Mouse (Mus musculus) myocyte (in vitro differentiated cells): Measurements from ENCODE around the gene Shf.

Experiments used
- CEBPB ChIP-seq: IDR thresholded peaks from 2 replicates; pipeline ENCODE4 v1.6.1; 2011; ENCODE audit warnings: mild to moderate bottlenecking, moderate library complexity; ENCODE audit not compliant: poor library complexity, insufficient read depth, severe bottlenecking
- E2F4 ChIP-seq: IDR thresholded peaks from one replicate; pipeline ENCODE4 v1.6.1; 2011; ENCODE audit warnings: mild to moderate bottlenecking, control low read depth, moderate library complexity; ENCODE audit not compliant: insufficient read depth
- MAX ChIP-seq: IDR thresholded peaks from one replicate; pipeline ENCODE4 v1.6.1; 2011; ENCODE audit warnings: low read depth, mild to moderate bottlenecking, control low read depth
- MYOD1 ChIP-seq, 3 experiments: IDR thresholded peaks; one replicate each; pipeline ENCODE4 v1.6.1; 2011; ENCODE audit warnings: control low read depth in 2 of 3, low read depth in 2 of 3, mild to moderate bottlenecking in 2 of 3, moderate library complexity in 1 of 3; ENCODE audit not compliant: insufficient read length in 2 of 3, control insufficient read depth in 1 of 3
- MYOG ChIP-seq, 3 experiments: IDR thresholded peaks; one replicate each; pipeline ENCODE4 v1.6.1; 2011; ENCODE audit warnings: control low read depth in 2 of 3, low read depth in 2 of 3, mild to moderate bottlenecking in 2 of 3; ENCODE audit not compliant: insufficient read length in 2 of 3, control insufficient read depth in 1 of 3, insufficient read depth in 1 of 3
- POLR2A ChIP-seq: IDR thresholded peaks from one replicate; pipeline ENCODE4 v1.6.1; 2011; ENCODE audit warnings: low read depth, mild to moderate bottlenecking, control low read depth, moderate library complexity; ENCODE audit not compliant: insufficient read length
- POLR2AphosphoS2 ChIP-seq: IDR thresholded peaks from one replicate; pipeline ENCODE4 v1.6.1; 2011; ENCODE audit warnings: low read depth, control low read depth; ENCODE audit not compliant: insufficient read length
- REST ChIP-seq: IDR thresholded peaks from one replicate; pipeline ENCODE4 v1.6.1; 2011; ENCODE audit warnings: mild to moderate bottlenecking, control low read depth, moderate library complexity; ENCODE audit not compliant: insufficient read depth, insufficient read length
- TCF12 ChIP-seq: IDR thresholded peaks from one replicate; pipeline ENCODE4 v1.6.1; 2011; ENCODE audit warnings: mild to moderate bottlenecking, control low read depth; ENCODE audit not compliant: poor library complexity, insufficient read depth, severe bottlenecking
- TCF3 ChIP-seq: IDR thresholded peaks from one replicate; pipeline ENCODE4 v1.6.1; 2011; ENCODE audit warnings: low read depth, control low read depth; ENCODE audit not compliant: insufficient read length
- USF1 ChIP-seq: IDR thresholded peaks from one replicate; pipeline ENCODE4 v1.6.1; 2011; ENCODE audit warnings: low read depth, mild to moderate bottlenecking, control low read depth, moderate library complexity

- TF ChIP-seq E2F4 (no peak), POLR2A (no peak), MAX (no peak), REST (no peak), USF1 (no peak), MYOG (IDR thresholded peaks at IDR 0.05; ENCODE audit: control insufficient read depth in 1 of 3, insufficient read depth in 1 of 3, insufficient read length in 2 of 3, low read depth in 2 of 3) (no peak), TCF12 (no peak), POLR2AphosphoS2 (no peak), TCF3 (no peak), CEBPB (no peak), MYOD1 (IDR thresholded peaks at IDR 0.05; ENCODE audit: control insufficient read depth in 1 of 3, insufficient read length in 2 of 3, low read depth in 2 of 3) (no peak)
These were observed 11.9 kb upstream of the Shf start for GRCm38 (mm10) chr2:122380768-122381311.
